Mouse (Mus musculus) midbrain, embryonic 16.5 days (tissue): ENCODE results near the gene Mroh2a. TPM values are rescaled to one million over a fixed set of nuclear protein-coding genes. Genes with fewer than 3 reads are reported as not detected.
"Not testable (repeated sequence)": the region's sequence is repeated elsewhere in the genome, so short reads cannot be mapped to it uniquely, and the experiment has no call there.

Source experiments
- ATAC-seq: fragments of 200-750 bp; cut with Nextera tagmentation; 2 replicates; pipeline ENCODE4 v1.8.0; 2017; ENCODE audit warnings: moderate TSS enrichment
- H3K27ac ChIP-seq: fragments of 300-500 bp; sonication (generic); 2 replicates; pipeline ENCODE4 v1.5.1; 2014; ENCODE audit warnings: mild to moderate bottlenecking, low read length, mixed read lengths
- H3K27me3 ChIP-seq: fragments of 300-500 bp; sonication (generic); 2 replicates; pipeline ENCODE4 v1.6.1; 2014; ENCODE audit warnings: low read depth, low read length, mixed read lengths; ENCODE audit not compliant: control insufficient read depth, insufficient read depth
- H3K36me3 ChIP-seq: fragments of 300-500 bp; sonication (generic); 2 replicates; pipeline ENCODE4 v1.6.1; 2014; ENCODE audit warnings: mild to moderate bottlenecking, low read length, moderate library complexity, mixed read lengths; ENCODE audit not compliant: control insufficient read depth, insufficient read depth
- H3K4me1 ChIP-seq: fragments of 300-500 bp; sonication (generic); 2 replicates; pipeline ENCODE4 v1.6.1; 2014; ENCODE audit warnings: mild to moderate bottlenecking, low read length, mixed read lengths; ENCODE audit not compliant: control insufficient read depth, insufficient read depth
- H3K4me2 ChIP-seq: fragments of 300-500 bp; sonication (generic); 2 replicates; pipeline ENCODE4 v1.6.1; 2014; ENCODE audit warnings: mild to moderate bottlenecking, low read length, mixed read lengths
- H3K4me3 ChIP-seq: fragments of 300-500 bp; sonication (generic); 2 replicates; pipeline ENCODE4 v1.5.1; 2014; ENCODE audit warnings: low read depth, mild to moderate bottlenecking, low read length, moderate library complexity, mixed read lengths
- H3K9ac ChIP-seq: fragments of 300-500 bp; sonication (generic); 2 replicates; pipeline ENCODE4 v1.6.1; 2014; ENCODE audit warnings: low read depth, low read length, mixed read lengths
- H3K9me3 ChIP-seq: fragments of 300-500 bp; sonication (generic); replicated peaks from 2 replicates; pipeline ENCODE4 v1.6.1; 2014; ENCODE audit warnings: mild to moderate bottlenecking, low read length, mixed read lengths; ENCODE audit not compliant: control insufficient read depth, poor library complexity, severe bottlenecking
- WGBS: fragments of 180-500 bp; shearing (Covaris S2); extraction: QIAGEN DNeasy Blood & Tissue Kit; methylation state at CpG from one replicate; pipeline ENCODE4 v1.1.7; 2014; 5-methylcytosine and 5-hydroxymethylcytosine counted together
- polyA plus RNA-seq: library from polyadenylated mRNA; unstranded; fragments of >200 nt; fragmentation: Nextera tagmentation; extraction: Ambion mirVana; gene quantifications from 2 replicates; pipeline ENCODE4 v1.2.1, GENCODE M21; 2015

Mroh2a gene
- polyA plus RNA-seq, 1 experiment from 2014 or later = 0.92 TPM

GRCm38 (mm10) chr1:88217144-88217543 lies 9.6 kb upstream of the Mroh2a start:
- Histone ChIP-seq H3K4me3 (no peak overlapping the region), H3K9ac (no peak overlapping the region), H3K27ac (no peak overlapping the region), H3K4me1 (no peaks in the 10 kb centered on the region), H3K4me2 (no peak overlapping the region), H3K27me3 (no peaks in the 10 kb centered on the region), H3K9me3 (peaks cover 54% of the 10 kb centered on the region), H3K36me3 (no peaks in the 10 kb centered on the region)
- no peak for ATAC-seq
- WGBS = 61% methylated on average over 2 of the region's 2 CpGs

DNA sequence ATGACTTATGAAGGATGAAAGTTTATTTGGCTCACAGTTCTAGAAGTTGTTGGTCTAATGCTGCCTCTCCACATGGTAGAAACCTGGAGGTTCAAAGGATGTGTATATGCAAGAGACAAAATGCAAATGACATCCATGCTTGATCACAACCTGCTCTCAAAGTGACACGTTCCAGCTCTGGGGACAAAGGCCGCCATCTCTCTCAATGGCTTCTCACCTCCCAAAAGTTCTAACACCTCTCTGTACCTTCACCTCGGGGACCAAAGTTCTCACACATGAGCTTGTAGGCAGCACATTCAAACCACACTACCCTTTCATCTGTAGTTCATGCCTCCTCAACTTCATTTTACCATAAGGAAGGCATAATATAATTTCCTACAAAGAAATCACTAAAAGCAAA lies 9.2 kb upstream of the Mroh2a start:
- Histone ChIP-seq H3K9ac (no peak overlapping the region), H3K9me3 (peaks cover 52% of the 10 kb centered on the region), H3K27ac (no peak overlapping the region), H3K36me3 (no peaks in the 10 kb centered on the region), H3K4me1 (no peaks in the 10 kb centered on the region), H3K4me3 (no peak overlapping the region), H3K4me2 (no peak overlapping the region), H3K27me3 (no peaks in the 10 kb centered on the region)
- no peak for ATAC-seq
- WGBS = 41% methylated on average over 3 of the region's 3 CpGs

DNA sequence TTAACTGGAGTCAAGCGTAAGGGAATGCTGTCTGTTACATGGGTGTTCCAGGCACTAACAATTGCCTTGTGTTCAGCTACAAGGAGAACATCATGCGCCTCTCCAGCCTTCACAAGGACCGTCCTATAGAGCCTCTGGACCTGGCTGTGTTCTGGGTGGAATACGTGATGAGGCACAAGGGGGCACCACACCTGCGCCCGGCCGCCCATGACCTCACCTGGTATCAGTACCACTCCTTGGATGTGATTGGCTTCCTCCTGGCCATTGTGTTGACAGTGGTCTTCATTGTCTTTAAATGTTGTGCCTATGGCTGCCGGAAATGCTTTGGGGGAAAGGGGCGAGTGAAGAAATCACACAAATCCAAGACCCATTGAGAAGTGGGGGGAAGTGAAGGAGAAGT lies 8.7 kb upstream of the Mroh2a start:
- 72% methylated on average over 9 of the region's 9 CpGs for WGBS
- Histone ChIP-seq H3K9me3 (peaks cover 47% of the 10 kb centered on the region), H3K27me3 (no peaks in the 10 kb centered on the region), H3K4me1 (no peaks in the 10 kb centered on the region), H3K36me3 (no peaks in the 10 kb centered on the region), H3K27ac (no peak overlapping the region), H3K9ac (no peak overlapping the region), H3K4me2 (no peak overlapping the region), H3K4me3 (no peak overlapping the region)
- ATAC-seq = no peak

DNA sequence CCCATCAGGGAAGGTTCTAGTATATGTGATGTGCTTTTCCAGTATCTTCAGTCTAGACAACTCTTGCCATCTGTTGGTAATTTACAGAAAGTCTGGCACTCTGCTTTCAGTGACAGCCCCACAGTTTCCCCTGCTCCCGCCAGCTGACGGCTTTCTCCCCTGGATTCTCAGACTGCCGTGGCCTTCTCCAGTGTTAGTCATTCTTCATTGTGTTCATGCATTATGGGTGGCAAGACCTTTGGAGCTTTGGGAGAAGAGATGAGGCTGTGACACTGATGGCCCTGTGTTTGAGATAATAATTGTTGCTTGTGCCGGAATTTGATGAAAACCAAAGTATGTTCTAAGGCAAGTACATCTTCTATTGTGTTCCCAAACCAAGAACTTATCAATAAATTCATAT lies 8.2 kb upstream of the Mroh2a start:
- H3K27me3 ChIP-seq = no peaks in the 10 kb centered on the region
- H3K36me3 ChIP-seq = no peaks in the 10 kb centered on the region
- H3K4me2 ChIP-seq = no peak overlapping the region
- no peaks in the 10 kb centered on the region for H3K4me1 ChIP-seq
- peaks cover 42% of the 10 kb centered on the region for H3K9me3 ChIP-seq
- WGBS = 49% methylated on average over 4 of the region's 4 CpGs
- H3K9ac ChIP-seq = no peak overlapping the region
- H3K27ac ChIP-seq = no peak overlapping the region
- no peak for ATAC-seq
- H3K4me3 ChIP-seq = no peak overlapping the region

GRCm38 (mm10) chr1:88219054-88219453 lies 7.7 kb upstream of the Mroh2a start:
- Histone ChIP-seq H3K27me3 (no peaks in the 10 kb centered on the region), H3K4me1 (no peaks in the 10 kb centered on the region), H3K4me2 (no peak overlapping the region), H3K4me3 (no peak overlapping the region), H3K36me3 (no peaks in the 10 kb centered on the region), H3K9me3 (peaks cover 37% of the 10 kb centered on the region), H3K27ac (no peak overlapping the region), H3K9ac (no peak overlapping the region)
- no peak for ATAC-seq
- 15% methylated on average over 1 of the region's 1 CpGs for WGBS

- Histone ChIP-seq H3K27ac (no peak overlapping the region), H3K4me2 (no peak overlapping the region), H3K9me3 (peaks cover 27% of the 10 kb centered on the region), H3K4me3 (no peak overlapping the region), H3K36me3 (no peaks in the 10 kb centered on the region), H3K27me3 (no peaks in the 10 kb centered on the region), H3K4me1 (no peaks in the 10 kb centered on the region), H3K9ac (no peak overlapping the region)
- no peak for ATAC-seq
Measured at GRCm38 (mm10) chr1:88220336-88220735, 6.5 kb upstream of the Mroh2a start.

GRCm38 (mm10) chr1:88222216-88222615 lies 4.6 kb upstream of the Mroh2a start:
- 50% methylated on average over 2 of the region's 2 CpGs for WGBS
- H3K27ac ChIP-seq = no peak overlapping the region
- no peaks in the 10 kb centered on the region for H3K36me3 ChIP-seq
- H3K9ac ChIP-seq = no peak overlapping the region
- peaks cover 28% of the 10 kb centered on the region for H3K9me3 ChIP-seq
- no peaks in the 10 kb centered on the region for H3K27me3 ChIP-seq
- no peaks in the 10 kb centered on the region for H3K4me1 ChIP-seq
- H3K4me3 ChIP-seq = no peak overlapping the region
- ATAC-seq = no peak
- H3K4me2 ChIP-seq = no peak overlapping the region

DNA sequence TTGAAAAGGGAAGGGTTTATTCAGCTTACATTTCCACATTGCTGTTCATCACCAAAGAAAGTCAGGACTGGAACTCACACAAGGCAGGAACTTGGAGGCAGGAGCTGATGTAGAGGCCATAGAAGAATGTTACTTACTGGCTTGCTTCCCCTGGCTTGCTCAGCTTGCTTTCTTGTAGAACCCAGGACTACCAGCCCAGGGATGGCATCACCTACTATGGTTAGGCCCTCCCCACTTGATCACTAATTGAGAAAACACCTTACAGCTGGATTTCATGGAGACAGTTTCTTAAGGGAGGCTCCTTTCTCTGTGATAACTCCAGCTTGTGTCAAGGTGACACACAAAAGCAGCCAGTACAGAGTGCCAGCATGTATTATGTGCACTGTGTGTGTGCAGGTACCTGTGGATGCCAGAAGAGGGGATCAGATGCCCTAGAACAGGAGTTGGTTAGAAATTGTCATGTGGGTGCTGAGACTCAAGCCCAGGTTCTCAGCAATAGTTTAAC lies 3.7 kb upstream of the Mroh2a start:
- not testable (repeated sequence) for H3K27ac ChIP-seq, H3K4me1 ChIP-seq, H3K4me3 ChIP-seq, ATAC-seq, H3K27me3 ChIP-seq, H3K9ac ChIP-seq, H3K4me2 ChIP-seq, H3K36me3 ChIP-seq
- peaks cover 32% of the 10 kb centered on the region for H3K9me3 ChIP-seq

- Histone ChIP-seq H3K27me3 (no peaks in the 10 kb centered on the region), H3K4me3 (no peak overlapping the region), H3K27ac (no peak overlapping the region)
Measured at GRCm38 (mm10) chr1:88223591-88223990, 3.2 kb upstream of the Mroh2a start.

More at GRCm38 (mm10) chr1:88223591-88223990, 3.2 kb upstream of the Mroh2a start:
- 48% methylated on average over 1 of the region's 1 CpGs for WGBS
- Histone ChIP-seq H3K4me2 (no peak overlapping the region), H3K9ac (no peak overlapping the region), H3K4me1 (no peaks in the 10 kb centered on the region), H3K36me3 (no peaks in the 10 kb centered on the region), H3K9me3 (peaks cover 37% of the 10 kb centered on the region)
- ATAC-seq = no peak
